29 mouse cellular contexts compared by ENCODE assay signal in the genomic region with DNA sequence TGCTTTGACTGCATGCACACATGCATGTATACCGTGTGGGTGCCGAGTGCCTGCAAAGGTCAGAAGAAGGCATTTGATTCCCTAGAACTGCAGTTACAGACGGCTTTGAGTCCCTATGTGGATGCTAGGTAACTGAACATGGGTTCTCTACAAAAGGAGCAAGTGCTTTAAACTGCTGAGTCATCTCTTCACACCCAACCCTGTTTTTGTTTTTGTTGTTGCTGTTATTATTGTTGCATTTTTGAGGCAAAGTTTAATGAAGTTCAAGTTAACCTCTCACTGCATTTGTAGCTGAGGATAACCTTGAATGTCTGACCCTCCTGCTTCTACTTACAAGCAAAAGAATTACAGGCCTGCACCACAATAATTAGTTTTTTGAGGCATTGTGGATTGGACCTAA.
"Had no signal": no experiment of that assay in that cellular context is flagged by ENCODE, and none has a peak within 500 bp of the region (broad histone marks: within the 10 kb centered on the region; RNA-seq: fewer than 3 reads in every experiment).

No protein-coding gene starts in this region.

- H3K27me3 ChIP-seq: heart, embryonic 13.5 days; heart, embryonic 15.5 days; hindbrain, embryonic 12.5 days; hindbrain, embryonic 13.5 days; hindbrain, embryonic 15.5 days; intestine, embryonic 15.5 days; kidney, embryonic 15.5 days had no signal

- H3K36me3 ChIP-seq: heart, embryonic 13.5 days; heart, embryonic 15.5 days; hindbrain, embryonic 10.5 days; hindbrain, embryonic 12.5 days; hindbrain, embryonic 13.5 days; hindbrain, embryonic 15.5 days; intestine, embryonic 15.5 days; kidney, embryonic 15.5 days had no signal

- H3K9me3 ChIP-seq: heart, embryonic 15.5 days; hindbrain, embryonic 12.5 days; hindbrain, embryonic 15.5 days; intestine, embryonic 15.5 days; kidney, embryonic 15.5 days had no signal

- H3K9ac ChIP-seq: heart, embryonic 13.5 days; heart, embryonic 15.5 days; hindbrain, embryonic 12.5 days; hindbrain, embryonic 13.5 days; hindbrain, embryonic 14.5 days; hindbrain, embryonic 15.5 days; intestine, embryonic 15.5 days; kidney, embryonic 15.5 days had no signal

- DNase-seq: heart, postnatal 10 days; heart, postnatal 14 days; heart, postnatal 36 days; heart, postnatal 4 days; kidney, adult 11 months; kidney, adult 18-20 months; kidney, adult 2 months; kidney, adult 8-10 months; kidney, adult 9 months; kidney, postnatal 10 days; kidney, postnatal 14 days; kidney, postnatal 25 days; kidney, postnatal 36 days; kidney, postnatal 4 days; layer of hippocampus, adult 9-11 months; layer of hippocampus, postnatal 36 days had no signal

- H3K4me2 ChIP-seq: heart, embryonic 13.5 days; heart, embryonic 15.5 days; hindbrain, embryonic 12.5 days; hindbrain, embryonic 13.5 days; hindbrain, embryonic 14.5 days; hindbrain, embryonic 15.5 days; intestine, embryonic 15.5 days; kidney, embryonic 15.5 days had no signal

- H3K27ac ChIP-seq: heart, embryonic 13.5 days; heart, embryonic 15.5 days; hindbrain, embryonic 10.5 days; hindbrain, embryonic 12.5 days; hindbrain, embryonic 13.5 days; hindbrain, embryonic 14.5 days; hindbrain, embryonic 15.5 days; hindbrain, postnatal 0 days; intestine, embryonic 15.5 days; kidney, embryonic 15.5 days; kidney, postnatal 0 days; layer of hippocampus, adult 2 months; left cerebral cortex, adult 2 months had no signal

- H3K4me1 ChIP-seq: heart, embryonic 15.5 days; hindbrain, embryonic 10.5 days; hindbrain, embryonic 12.5 days; hindbrain, embryonic 13.5 days; hindbrain, embryonic 15.5 days; intestine, embryonic 15.5 days; kidney, embryonic 15.5 days had no signal

- H3K4me3 ChIP-seq: heart, embryonic 13.5 days; heart, embryonic 15.5 days; hindbrain, embryonic 10.5 days; hindbrain, embryonic 12.5 days; hindbrain, embryonic 13.5 days; hindbrain, embryonic 15.5 days; intestine, embryonic 15.5 days; kidney, embryonic 15.5 days; layer of hippocampus, adult 2 months; left cerebral cortex, adult 2 months had no signal
